Mouse (Mus musculus) heart, adult 8-10 months (tissue): ENCODE measurements around the gene Spata5. TPM values are rescaled to one million over a fixed set of nuclear protein-coding genes. Genes with fewer than 3 reads are reported as not detected.
A peak's percentile ranks its signal among the peaks of the same experiment; 100 is the strongest.
"Not testable (repeated sequence)": the region's sequence is repeated elsewhere in the genome, so short reads cannot be mapped to it uniquely, and the experiment has no call there.

Source experiments
- DNase-seq: peaks from one replicate; pipeline ENCODE4 v3.0.0; 2022; ENCODE audit warnings: low spot score
- total RNA-seq, 4 experiments: library from RNA; stranded (reverse); gene quantifications; 2 replicates each; pipeline ENCODE4 v1.2.4; 2022

The Spata5 gene
- total RNA-seq, 4 experiments from 2014 or later = 12.4 to 15.8 (median 15.4) TPM

DNA sequence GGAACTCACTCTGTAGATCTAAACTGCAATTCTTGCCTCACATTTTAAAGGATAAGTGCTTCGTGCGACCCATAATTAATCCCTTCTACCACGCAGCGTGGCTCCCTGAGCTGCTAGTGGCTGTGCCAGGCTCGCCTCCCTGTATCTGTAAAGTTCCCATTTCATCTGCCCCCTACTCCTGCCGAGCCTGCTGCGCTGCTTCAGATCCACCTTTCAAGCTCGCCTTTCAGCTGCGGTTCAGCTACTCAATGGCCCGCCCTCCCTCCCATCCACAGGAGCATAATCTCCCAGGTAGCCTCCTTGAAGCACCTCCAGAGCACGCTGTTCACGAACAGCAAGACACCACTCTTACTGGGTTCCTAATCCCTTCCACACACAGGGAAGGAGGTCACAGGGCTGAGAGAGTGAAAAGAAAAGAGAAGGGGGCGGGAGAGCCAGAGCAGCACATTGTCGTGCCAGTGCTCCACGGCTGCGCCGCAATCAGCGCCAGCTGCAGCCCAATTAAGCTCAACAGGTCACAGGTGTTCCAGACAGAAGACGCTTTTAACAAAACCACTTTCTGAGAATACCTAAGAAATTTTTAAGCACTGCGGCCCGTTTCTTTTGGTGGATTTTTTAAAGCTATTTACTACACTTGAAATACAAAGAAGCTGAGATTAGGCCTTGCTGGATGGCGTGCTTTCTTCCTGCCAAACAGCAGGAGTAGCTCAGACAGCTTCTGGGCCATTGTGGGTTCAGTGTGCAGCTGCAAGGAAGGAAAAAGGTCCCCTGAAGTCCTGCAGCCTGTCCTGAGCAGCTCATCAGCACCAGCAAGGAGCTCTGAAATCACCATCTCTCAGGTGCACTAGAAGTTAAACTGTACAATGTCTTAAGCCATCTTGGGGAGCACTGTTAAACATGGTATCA is 150.2 kb downstream of the Spata5 start:
- no peak for DNase-seq

DNA sequence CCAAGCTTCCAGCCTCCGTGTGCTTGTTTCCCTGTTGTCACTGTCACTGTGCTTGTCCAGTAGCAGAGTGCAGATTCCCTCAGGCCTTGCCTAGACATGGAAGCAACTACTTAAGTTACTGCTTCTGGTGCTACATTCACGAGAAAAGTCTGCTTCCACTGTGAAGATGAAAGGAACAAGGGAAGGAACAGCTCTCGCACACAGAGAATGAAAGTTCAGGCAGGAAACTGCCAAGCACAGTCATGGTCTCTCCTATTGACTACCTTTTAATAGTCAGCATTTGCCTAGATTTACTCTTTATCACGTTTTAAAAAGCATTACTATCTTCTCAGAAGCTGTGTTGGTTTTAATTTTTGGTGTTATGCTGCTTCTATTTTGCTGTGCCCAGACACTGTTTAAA is 151.9 kb downstream of the Spata5 start:
- DNase-seq = no peak

DNA sequence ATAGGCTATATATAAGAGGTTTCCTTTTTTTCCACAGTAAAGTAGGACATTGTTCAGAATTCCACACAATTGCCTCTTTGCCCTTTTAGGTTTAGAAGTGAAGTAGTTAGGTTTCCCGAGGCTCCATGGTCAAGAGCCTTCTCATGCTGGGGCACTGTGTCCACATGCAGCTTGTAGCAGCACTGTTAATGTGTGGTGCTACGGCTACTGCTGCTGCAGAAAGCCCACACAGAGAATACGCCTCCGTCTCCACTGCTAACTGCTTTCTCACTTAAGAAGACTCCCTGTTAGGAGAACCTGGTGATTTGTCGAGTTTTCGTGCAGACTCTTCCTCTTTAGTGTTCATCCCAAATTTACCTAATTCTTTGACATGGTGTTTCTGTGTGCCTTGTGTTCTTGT is 152.4 kb downstream of the Spata5 start:
- DNase-seq = no peak

DNA sequence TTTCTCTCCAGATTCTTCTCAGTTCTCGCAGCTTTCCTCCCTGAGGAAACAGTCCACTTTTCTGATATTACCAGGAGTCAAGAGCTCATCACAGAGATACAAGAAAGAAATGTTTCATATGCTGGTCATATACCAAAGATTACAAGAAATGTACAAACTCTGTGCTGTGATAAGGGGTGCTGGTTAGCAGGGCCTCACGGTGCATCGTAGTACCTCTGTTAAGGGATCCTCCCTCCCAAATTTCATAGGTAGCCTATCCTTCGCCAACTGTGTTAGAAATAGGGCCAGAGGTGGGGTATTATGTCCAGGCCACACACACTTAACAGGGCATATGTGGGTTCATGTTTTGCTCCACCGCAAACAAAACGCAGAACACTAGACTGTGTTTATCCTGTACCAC is 157.1 kb downstream of the Spata5 start:
- no peak for DNase-seq

DNA sequence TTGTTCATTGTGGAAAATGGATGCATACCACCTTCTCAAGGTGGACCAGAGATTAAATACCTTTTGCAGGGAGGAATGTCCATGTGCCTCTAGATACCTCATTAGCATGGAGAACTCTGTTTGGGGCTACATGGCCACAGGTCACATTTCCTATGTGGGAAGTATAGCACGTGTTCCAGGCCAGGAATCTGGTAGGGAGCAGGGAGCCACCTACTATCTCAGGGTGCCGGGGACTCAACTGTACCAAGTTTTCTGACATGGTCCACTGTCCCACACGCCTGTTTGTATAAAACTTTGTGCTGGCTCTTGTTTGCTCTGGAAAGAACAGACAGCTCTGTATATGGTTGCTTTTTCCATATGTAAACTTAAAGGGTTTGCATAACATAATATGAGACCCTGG is 158.0 kb downstream of the Spata5 start:
- no peak for DNase-seq

DNA sequence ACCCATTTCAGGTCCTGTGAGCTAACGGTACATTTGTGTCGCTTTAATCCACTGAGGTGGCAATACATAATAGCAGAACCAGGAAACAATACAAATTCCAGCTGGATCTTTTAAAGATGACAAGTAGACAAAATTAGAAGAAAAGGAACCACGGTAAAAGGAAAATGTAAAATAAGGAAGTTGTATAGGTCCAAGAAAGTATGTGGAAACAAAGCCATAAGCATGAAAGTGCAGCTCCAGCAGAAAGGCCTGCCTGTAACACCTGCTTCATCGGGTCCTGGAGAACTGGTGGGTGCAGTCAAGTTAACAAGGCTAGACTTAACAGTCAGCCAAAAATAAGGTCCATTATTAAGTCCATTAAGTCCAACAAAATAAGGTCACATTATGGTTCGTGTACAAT is 164.9 kb downstream of the Spata5 start:
- DNase-seq = no peak

DNA sequence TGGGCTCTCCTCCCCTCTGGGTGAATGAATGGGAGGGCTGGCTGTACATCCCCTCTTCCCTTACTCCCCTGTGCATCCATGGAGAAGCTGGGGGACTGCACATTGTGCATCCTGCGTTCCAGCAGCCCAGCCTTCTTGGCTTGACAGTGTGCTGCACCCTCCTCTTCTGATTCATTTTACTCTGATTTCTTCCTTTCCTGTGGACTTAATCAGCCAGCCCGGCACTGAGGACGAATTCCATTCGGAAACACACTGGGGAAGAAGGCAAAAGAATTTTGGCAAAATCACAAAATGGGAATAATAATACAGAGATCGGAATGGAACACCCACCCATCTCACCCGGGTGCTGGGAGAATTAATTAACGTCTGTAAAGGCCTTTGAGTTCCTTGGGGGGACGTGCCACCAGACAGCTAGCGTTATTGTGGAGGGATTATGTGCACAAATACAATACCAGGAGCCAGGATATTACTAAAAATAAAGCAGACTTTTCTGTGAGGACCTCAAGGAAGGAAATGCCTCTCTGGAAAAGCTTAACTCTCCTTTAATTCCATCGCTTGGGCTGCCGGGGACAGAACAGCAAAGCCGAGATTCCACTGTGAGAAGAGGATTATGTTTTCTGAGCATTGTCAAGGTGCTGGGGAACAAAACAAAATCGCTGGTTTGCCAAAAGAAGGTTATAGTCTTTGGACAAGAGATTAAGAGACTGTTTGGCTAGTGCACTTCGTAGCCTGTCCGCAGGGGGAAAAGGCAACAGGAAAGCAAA is 166.5 kb downstream of the Spata5 start:
- peak; percentile 69 for DNase-seq

DNA sequence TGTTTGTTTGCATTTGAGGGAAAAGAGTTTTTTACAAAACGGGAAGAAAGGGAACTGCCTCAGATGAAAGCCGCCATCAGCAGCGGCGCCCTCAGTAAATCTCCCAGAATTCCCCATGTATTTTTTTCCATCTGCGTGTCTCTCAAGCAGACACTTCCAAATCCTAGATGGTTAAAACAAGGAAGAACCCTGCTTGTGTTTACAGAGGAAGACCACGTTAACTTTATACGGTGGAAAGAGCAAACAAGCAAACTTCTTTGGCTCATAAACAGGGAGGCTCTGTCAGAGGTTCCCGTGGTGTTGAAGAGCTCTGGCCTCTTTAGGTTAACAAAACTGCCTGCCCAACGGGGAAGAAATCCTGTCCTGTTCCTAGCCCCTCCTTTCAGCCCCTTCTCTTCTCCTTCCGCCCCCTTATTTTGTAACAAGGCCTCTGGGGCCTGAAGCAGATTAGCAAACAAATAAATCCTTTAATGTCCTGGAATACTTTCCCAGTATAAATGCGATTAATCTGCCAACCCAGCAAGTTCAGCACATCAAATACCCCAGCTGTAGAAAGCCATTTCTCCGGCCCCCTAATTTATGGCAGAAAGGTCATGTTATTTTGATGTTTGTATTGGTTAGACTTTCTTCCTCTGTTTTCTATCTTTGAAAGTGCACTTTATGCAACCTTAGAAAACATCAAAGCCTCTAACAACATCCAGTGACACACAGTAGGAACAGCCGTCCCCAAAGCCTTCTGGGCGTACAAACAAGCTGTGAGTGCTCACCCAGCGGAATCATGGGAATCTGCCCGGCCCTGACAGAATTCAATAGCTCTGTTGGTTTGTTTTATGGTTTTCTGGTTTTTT is 167.3 kb downstream of the Spata5 start:
- peak; percentile 19 for DNase-seq

DNA sequence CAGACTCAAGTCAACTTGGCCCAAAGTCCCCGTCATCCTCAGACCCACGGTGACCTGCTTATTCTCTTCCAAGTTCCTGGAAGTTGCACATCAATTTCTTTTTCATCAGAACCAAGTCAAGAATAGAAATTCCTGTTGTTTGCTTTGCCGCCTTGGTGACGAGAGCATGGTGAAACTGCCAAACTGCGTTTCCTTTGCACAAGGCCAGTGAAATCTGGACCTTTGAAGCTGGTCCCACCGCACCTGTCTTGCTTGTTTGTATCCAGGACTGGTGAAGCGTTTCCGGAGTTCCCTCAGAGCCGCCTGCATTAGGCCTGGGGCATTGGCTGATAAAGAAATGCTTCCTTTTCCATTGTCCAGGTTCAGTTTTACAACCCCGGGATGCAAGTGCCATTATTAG is 176.0 kb downstream of the Spata5 start:
- peak; percentile 42 for DNase-seq

DNA sequence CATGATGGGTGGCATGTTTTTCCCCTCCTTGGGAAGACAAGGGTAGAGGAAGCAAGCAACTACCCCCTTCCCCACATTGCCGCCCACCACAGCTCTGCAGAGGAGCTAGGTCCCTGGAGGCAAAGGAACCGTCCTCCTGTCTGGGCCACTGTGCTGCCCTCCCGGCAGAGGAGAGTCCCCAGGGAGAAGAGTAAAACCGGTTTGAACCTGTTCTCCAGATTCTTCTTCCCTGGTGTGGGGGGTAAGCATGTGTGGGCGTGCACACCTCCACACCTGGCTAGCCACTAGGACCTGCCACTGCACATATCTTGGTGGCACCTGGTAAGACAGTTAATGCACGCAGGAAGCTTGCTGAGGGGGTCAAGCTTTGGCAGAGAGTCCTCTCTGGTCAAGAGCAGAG is 176.8 kb downstream of the Spata5 start:
- no peak for DNase-seq

DNA sequence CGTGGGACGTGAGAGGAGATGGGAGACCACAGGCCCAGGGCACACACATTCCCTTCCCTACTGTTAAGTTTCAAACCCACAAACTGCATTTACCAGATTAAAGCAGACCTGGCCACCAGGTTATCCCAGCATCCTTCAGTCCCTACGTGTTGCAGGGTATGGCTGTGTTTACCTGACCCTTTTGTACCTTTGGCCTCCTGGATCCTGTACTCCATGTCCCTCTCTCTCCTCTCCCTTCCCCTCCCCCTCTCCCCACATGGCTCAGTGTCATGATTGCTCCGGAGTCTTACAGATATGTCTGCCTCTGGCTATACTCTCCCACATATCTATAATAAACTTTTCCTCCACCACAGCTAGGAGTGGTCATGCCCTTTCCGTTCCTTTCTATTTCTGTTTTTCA is 177.5 kb downstream of the Spata5 start:
- no peak for DNase-seq

DNA sequence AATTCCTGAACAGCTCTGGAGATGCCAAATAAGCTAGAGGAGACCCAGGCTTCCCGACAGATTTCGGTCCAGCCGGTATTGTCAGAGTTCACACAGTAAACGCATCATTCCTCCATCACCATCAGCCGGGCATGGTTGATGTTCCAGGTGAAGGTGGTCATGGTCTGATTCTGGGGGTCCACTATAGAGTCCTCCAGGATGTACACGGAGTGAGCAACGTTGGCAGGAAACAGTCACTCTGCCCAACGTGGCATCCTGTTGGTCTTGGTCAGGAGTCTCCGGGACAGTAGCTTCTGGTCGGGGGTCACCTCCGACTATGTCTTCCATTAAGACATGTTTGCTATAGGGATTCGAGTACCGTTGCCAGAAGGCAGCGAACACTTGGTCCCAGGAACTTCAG is 179.9 kb downstream of the Spata5 start:
- not testable (repeated sequence) for DNase-seq

DNA sequence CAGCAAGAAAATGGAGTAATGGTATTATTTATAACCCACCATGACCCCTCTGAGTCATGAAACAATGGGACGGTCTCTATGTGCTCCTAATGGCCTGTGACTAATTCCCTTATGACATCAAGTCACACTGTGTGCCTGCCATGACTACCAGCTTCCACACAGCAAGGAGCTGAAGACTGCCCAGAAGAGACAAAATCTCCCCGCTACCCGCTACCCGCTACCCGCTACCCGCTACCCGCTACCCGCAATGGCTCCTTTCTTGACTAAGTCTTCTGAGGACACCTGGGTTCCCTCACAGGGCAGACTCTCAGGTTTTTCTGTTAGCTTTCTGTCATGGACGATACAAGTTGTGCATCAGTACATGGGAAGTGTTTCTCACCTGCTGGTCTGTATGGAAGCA is 182.7 kb downstream of the Spata5 start:
- DNase-seq = no peak

DNA sequence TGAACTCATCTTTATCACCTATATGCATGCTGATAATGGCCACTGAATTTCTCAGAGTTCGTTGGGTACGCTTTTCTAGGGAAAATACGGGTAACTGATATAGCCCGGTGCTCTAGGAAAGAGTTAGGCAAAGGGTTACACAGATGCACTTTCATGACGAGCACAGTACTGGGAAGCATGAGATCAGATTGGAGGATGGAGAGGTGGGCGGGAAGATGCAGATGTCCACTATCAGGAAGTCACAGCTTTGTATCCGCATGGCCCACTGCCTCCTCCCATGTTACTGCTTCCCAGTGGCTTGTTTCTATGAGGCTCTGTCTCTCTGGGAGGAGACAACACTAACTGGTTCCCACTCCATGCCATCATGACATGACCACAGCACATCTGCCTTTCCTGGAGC is 183.2 kb downstream of the Spata5 start:
- no peak for DNase-seq

DNA sequence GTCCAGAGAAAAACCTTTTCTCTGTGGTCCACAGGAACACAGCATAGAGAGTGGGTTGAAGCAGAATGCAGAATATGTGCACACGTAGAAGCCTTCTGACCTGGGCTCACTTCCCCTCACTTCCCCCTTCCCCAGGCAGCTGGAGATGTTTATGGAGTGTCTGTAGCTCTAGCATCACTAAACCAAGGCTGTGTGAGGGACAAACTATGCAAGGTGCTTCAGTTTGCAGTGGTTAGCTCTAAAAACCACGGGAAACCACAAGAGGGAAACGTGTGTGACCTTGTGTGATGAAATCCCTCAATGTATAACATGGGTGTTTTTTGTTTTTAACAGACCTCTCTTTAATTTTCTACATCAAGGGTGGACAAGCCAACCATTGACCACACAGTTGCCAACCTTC is 183.8 kb downstream of the Spata5 start:
- DNase-seq = no peak

DNA sequence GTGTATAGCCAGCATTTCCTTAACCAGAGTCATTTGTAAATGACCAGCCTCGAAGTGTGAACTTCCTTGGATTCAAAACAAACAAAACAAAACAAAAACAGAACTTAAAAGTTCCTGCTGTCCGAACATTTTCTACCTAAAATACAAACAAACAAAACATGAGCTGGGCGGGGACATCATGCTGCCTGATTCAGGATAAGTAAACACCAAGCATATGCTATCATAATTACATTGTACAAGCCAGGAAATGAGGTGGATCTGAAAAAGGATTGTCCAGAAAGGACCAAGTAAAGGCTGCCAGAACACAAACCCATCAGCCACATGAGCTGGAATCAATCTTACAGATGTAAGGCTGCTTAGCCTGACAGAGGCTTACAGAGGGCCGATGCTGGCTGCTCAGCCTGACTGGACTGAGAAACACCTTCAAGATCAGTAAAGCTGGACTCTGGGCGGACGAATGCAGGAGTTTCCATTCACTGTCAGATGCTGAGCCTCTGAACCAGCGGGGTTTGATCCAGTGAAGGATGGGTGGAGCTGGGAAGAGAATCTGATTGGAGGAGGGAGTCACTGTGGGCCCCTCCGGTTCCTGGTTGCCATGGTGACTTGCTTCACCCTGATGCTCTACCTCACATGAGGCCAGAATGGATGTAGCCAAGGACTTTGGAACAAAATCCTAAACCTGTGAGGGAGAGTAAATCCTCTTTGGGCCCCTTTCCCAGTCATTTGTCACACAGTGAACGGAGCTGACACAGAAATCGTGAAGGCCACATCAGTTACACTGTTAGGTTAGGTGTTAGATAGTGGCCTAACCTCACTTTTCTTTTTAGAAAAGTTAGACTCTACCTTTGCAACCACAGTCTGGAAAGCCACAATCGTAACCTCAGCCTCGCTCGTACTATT is 185.5 kb downstream of the Spata5 start:
- peak; percentile 77 for DNase-seq

DNA sequence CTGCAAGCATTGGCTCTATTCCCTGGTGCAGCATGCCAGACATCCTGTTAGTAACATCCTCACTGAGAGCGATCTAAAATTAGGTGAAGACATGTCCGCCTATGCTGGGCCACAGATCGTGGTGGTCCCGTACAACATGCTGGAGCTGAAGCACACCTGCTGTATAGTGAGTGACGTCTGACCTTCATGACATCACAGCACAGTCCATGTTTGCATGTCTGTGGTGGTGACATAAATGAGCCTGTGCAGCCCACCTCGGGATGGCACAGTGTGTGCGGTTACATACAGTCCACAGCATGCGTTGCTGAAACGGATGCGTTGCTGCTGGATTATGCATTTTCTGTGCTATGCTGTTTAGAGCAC is 186.2 kb downstream of the Spata5 start:
- DNase-seq = peak; percentile 36

DNA sequence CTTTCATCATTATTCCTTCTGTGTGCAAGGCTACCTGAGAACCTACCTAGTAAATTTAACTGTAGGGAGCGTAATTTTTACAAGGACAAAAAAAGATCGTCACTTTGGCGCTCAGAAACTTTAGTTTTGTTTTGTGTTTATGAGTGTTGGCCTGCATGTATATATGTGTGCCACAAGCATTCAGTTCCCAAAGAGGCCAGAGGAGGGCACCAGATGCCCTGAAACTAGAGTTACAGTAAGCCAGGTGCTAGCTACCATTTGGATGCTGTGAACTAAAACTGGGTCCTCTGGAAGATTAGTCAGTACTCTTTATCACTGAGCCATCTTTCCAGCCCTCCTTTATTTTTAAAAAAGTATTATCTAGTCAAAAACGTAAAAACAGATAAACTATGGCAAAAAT is 189.2 kb downstream of the Spata5 start:
- no peak for DNase-seq

DNA sequence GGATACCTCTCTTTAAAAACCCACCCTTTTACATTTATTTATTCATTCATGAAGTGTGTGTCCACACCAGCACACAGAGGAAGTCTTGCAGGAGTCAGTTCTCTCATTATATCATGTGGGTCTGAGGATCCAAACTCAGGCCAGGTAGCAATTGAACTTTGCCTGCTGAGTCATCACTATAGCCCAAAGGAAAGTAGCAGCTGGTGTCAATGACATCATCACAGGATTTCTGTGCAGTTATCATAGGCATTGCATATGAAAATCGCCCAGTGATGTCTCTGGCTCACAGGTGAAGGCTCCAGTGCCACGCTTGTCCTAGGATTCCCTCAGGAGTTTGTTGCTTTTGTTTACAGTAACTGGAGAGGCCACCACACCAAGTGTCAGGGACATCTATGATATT is 191.0 kb downstream of the Spata5 start:
- DNase-seq = no peak

DNA sequence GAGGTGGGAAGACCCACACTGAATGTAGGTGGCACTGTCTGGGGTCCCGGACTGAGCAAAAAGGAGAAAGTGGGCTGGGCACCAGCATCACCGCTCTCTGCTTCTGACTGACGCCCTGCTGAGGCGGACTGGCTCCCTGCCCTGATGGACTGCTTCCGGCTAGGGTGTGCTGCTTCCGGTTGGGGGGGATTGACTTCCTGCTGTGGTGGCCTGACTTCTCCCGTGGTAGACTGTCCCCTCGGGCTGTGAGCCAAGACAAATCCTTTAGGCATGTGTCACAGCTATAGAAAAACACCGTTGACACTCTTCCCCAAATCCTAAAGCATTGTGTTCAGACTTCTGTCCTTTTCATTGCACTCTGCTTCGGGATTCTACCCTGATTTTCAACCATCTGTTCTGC is 194.0 kb downstream of the Spata5 start:
- peak; percentile 59 for DNase-seq
